Mouse (Mus musculus): ENCODE data around the gene Pdcd1lg2.

Gene Pdcd1lg2

GRCm38 (mm10) chr19:29498842-29499456 is 88.2 kb downstream of the Pdcd1lg2 start:
- DNase-seq (ENCODE audit: low spot score) = no peak

- DNase-seq (ENCODE audit: low spot score) = no peak
Measured at GRCm38 (mm10) chr19:29500333-29500732, 89.6 kb downstream of the Pdcd1lg2 start.

GRCm38 (mm10) chr19:29501106-29501505 is 90.4 kb downstream of the Pdcd1lg2 start:
- peak; percentile 21 for DNase-seq (ENCODE audit: low spot score)

- peak; percentile 65 for DNase-seq (ENCODE audit: low spot score)
Measured at GRCm38 (mm10) chr19:29501507-29501906, 90.8 kb downstream of the Pdcd1lg2 start.

GRCm38 (mm10) chr19:29504131-29504530 is 93.4 kb downstream of the Pdcd1lg2 start:
- no peak for DNase-seq (ENCODE audit: low spot score)

- DNase-seq (ENCODE audit: low spot score) = no peak
Measured at GRCm38 (mm10) chr19:29505617-29506016, 94.9 kb downstream of the Pdcd1lg2 start.

- DNase-seq (ENCODE audit: low spot score) = no peak
Measured at GRCm38 (mm10) chr19:29508208-29508607, 97.5 kb downstream of the Pdcd1lg2 start.

GRCm38 (mm10) chr19:29509857-29510256 is 99.1 kb downstream of the Pdcd1lg2 start:
- DNase-seq (ENCODE audit: low spot score) = no peak

- DNase-seq (ENCODE audit: low spot score) = no peak
Measured at GRCm38 (mm10) chr19:29511826-29512225, 101.1 kb downstream of the Pdcd1lg2 start.

- DNase-seq (ENCODE audit: low spot score) = no peak
Measured at GRCm38 (mm10) chr19:29513111-29513766, 102.5 kb downstream of the Pdcd1lg2 start.

GRCm38 (mm10) chr19:29514130-29514529 is 103.4 kb downstream of the Pdcd1lg2 start:
- no peak for DNase-seq (ENCODE audit: low spot score)

GRCm38 (mm10) chr19:29515386-29515785 is 104.7 kb downstream of the Pdcd1lg2 start:
- no peak for DNase-seq (ENCODE audit: low spot score)

- DNase-seq (ENCODE audit: low spot score) = no peak
Measured at GRCm38 (mm10) chr19:29515991-29516390, 105.3 kb downstream of the Pdcd1lg2 start.

GRCm38 (mm10) chr19:29518409-29518808 is 107.7 kb downstream of the Pdcd1lg2 start:
- DNase-seq (ENCODE audit: low spot score) = no peak

- no peak for DNase-seq (ENCODE audit: low spot score)
Measured at GRCm38 (mm10) chr19:29518922-29519321, 108.2 kb downstream of the Pdcd1lg2 start.
